Mouse (Mus musculus) liver, adult 2 months (tissue): ENCODE measurements around the gene Gm49486.

ENCODE experiments used
- CTCF ChIP-seq: fragments of 200-500 bp; IDR thresholded peaks from 2 replicates; pipeline ENCODE4 v1.5.1; 2011; ENCODE audit warnings: low read depth, low read length, control low read depth
- POLR2A ChIP-seq: fragments of 200-500 bp; IDR thresholded peaks from 2 replicates; pipeline ENCODE4 v1.6.1; 2011; ENCODE audit warnings: low read length, control low read depth; ENCODE audit not compliant: insufficient read depth; ENCODE audit errors: extremely low read depth

- TF ChIP-seq POLR2A, result no peak
- no peak for TF ChIP-seq CTCF
Measured at GRCm38 (mm10) chr15:79288387-79288786, 59.2 kb downstream of the Gm49486 start.
